Mouse (Mus musculus) midbrain, embryonic 10.5 days (tissue): Measurements from ENCODE around the gene Nr1i3. TPM values are rescaled to one million over a fixed set of nuclear protein-coding genes. Genes with fewer than 3 reads are reported as not detected.

Source experiments
- DNase-seq: peaks from one replicate; pipeline ENCODE4 v3.0.0-alpha.2; 2017; ENCODE audit warnings: low spot score
- H3K27ac ChIP-seq: fragments of 300-500 bp; sonication (generic); replicated peaks from 2 replicates; pipeline ENCODE4 v1.5.1; 2016; ENCODE audit warnings: mild to moderate bottlenecking
- H3K27me3 ChIP-seq: fragments of 300-500 bp; sonication (generic); 2 replicates; pipeline ENCODE4 v1.6.1; 2016; ENCODE audit warnings: low read depth, mild to moderate bottlenecking; ENCODE audit not compliant: poor library complexity, severe bottlenecking
- H3K36me3 ChIP-seq: fragments of 300-500 bp; sonication (generic); 2 replicates; pipeline ENCODE4 v1.6.1; 2016; ENCODE audit warnings: mild to moderate bottlenecking, moderate library complexity
- H3K4me1 ChIP-seq: fragments of 300-500 bp; sonication (generic); 2 replicates; pipeline ENCODE4 v1.6.1; 2016
- H3K4me3 ChIP-seq: fragments of 300-500 bp; sonication (generic); 2 replicates; pipeline ENCODE4 v1.5.1; 2016; ENCODE audit warnings: mild to moderate bottlenecking, moderate library complexity
- H3K9me3 ChIP-seq: fragments of 300-500 bp; sonication (generic); replicated peaks from 2 replicates; pipeline ENCODE4 v1.6.1; 2016; ENCODE audit warnings: mild to moderate bottlenecking
- WGBS: fragments of 180-500 bp; shearing (Covaris S2); methylation state at CpG from one replicate; pipeline ENCODE4 v1.1.7; 2016; 5-methylcytosine and 5-hydroxymethylcytosine counted together
- polyA plus RNA-seq: library from polyadenylated mRNA; unstranded; fragments of >200 nt; fragmentation: Nextera tagmentation; extraction: Ambion mirVana; gene quantifications from 2 replicates; pipeline ENCODE4 v1.2.1, GENCODE M21; 2016

The Nr1i3 gene
- 0.28 and 0.36 TPM in 2 replicates for polyA plus RNA-seq

DNA sequence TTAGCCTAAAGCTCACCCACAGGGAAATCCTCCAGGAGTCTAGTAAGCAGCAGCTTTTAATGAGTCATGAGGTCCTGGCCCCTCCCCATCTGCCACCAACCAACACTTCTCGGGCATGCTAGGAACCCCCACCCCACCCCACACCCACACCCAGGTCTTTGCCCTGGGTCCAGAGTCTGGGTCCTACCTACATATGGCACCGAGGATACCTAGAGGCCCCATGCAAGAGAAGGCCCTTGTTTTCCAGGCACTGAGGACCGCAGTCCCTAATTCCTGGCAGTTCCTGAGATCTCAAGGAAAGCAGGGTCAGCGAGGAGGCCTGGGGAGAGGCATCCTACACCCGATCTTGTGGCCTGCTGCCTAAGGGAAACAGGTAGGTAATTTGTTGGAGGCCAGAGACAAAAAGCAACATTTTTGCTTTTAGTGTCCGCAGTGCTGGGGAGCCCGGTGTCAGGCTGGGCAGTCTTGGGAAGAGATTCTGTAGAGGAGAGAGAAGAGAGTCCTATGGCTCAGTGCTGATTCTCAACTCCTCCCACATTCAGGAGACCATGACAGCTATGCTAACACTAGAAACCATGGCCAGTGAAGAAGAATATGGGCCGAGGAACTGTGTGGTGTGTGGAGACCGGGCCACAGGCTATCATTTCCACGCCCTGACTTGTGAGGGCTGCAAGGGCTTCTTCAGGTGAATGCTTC, at the start of gene Nr1i3:
Nr1i3 (plus strand) TSS at position 170 of the 696 bp plus-strand sequence.
- 72% methylated on average over 10 of the region's 10 CpGs for WGBS
- no peak for DNase-seq
- H3K27ac ChIP-seq, result 0 out of 2 replicates have a peak within 1 kb of the TSS, but pooled peaks have one; percentile 17

DNA sequence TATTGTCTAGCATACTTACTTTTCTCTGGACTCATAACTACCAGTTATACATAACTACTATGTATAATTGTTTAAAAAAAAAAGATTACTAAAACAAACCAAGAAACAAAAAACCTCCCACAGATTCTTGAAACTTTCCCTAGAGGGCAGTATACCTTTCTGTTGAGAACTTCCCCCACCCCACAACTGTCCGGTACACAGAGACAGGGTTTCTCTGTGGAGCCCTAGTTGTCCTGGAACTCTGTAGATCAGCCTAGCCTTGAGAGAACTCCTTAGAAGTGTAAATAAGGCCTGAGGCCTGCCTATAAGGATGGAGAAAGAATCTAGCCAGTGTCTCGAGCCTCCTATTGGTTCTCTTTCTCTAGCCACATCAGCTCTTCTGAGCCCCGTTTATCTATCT, 49.5 kb upstream of the Nr1i3 start:
- H3K36me3 ChIP-seq, result no peaks in the 10 kb centered on the region
- no peaks in the 10 kb centered on the region for H3K9me3 ChIP-seq
- no peak for DNase-seq
- H3K4me3 ChIP-seq, result no peak overlapping the region
- H3K4me1 ChIP-seq, result peaks cover 16% of the 10 kb centered on the region
- H3K27ac ChIP-seq, result 0 out of 2 replicates have a peak overlapping the region, but pooled peaks have one; percentile 7
- 42% methylated on average over 3 of the region's 3 CpGs for WGBS
- H3K27me3 ChIP-seq, result peaks cover 33% of the 10 kb centered on the region

More for the DNA sequence above, at the start of gene Nr1i3:
- Histone ChIP-seq H3K9me3 (no peaks in the 10 kb centered on the region), H3K4me1 (peaks cover 9% of the 10 kb centered on the region; the same call in 1 of the 2 replicates), H3K36me3 (peaks cover 12% of the 10 kb centered on the region), H3K27me3 (no peaks in the 10 kb centered on the region), H3K4me3 (no peak within 1 kb of the TSS)

DNA sequence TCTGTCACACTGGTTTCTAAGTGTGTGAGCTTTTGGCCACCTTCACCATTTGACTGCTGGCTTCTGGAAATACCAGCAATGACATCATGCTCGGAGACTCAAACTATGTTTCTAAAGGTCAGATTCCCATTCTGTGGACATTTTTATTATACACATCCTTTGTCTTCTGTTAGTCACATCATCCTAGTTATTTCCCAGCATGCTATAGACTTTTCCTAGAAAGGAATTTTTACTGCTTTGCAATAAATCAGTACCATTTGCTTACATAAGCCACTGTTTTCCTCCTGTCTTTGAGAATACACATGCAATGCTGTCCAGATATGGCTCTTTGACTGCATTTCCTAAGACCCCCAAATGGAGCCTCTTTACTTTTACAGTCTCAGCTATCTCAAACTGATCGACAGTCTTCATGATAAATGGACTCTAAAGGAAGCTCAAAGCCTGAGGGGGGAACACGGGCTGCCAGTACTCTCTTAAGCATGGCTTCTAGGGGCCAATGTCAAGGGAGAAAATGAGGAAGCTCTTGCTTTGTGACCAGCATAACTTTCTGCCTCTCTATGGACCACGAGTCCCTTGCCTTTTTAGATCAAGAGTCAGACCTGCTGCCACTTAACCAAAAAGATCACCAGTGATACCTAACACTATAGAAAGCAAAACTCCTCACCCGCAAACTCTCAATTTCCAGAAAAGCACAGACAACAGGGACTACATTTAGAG, 48.0 kb upstream of the Nr1i3 start:
- Histone ChIP-seq H3K27ac (no peak overlapping the region), H3K4me3 (no peak overlapping the region), H3K4me1 (peaks cover 5% of the 10 kb centered on the region), H3K27me3 (peaks cover 18% of the 10 kb centered on the region), H3K36me3 (no peaks in the 10 kb centered on the region), H3K9me3 (no peaks in the 10 kb centered on the region)
- no peak for DNase-seq
- WGBS, result 88% methylated on average over 5 of the region's 5 CpGs

DNA sequence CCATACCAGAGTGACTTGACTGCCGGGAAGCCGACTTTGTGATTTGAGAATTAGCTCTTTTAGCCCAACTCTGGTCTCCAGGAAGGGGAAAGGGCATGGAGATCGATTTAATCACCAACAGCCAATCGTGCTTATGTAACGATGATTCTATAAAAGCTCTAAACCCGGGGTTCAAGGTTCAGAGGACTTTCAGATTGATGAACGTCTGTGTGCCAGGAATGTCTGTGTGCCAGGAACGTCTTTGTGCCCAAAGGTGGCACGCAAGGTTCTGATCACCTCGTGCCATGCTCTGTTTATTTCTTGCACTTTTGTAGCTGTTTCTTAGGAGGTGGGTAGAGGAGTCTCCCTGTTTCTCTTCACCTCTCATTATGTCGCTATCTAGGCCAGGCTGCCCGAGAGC, 44.9 kb upstream of the Nr1i3 start:
- peaks cover 13% of the 10 kb centered on the region; the same call in 1 of the 2 replicates for H3K36me3 ChIP-seq
- 86% methylated on average over 12 of the region's 12 CpGs for WGBS
- H3K27me3 ChIP-seq, result no peaks in the 10 kb centered on the region
- no peak overlapping the region for H3K27ac ChIP-seq
- H3K4me3 ChIP-seq, result no peak overlapping the region
- H3K9me3 ChIP-seq, result no peaks in the 10 kb centered on the region
- H3K4me1 ChIP-seq, result peaks cover 5% of the 10 kb centered on the region; the same call in 1 of the 2 replicates
- no peak for DNase-seq

DNA sequence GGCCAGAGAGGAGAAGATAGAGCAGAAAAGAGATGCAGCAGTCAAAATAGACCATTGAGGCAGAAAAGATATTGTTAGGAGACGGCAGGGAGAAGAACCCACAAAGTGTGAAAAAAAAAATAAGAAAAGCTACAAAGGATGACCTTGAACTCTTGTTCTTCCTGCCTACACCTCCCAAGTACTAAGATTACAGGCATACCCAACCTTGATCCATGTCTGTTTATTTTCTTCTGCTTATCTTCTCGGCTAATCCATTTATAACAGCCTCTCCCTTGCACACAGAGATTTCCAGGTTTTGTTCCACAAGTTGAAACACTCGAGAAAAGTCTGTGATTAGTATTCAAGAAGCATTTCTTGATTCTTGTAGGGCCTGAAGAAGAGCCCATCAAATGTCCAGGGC, 43.9 kb upstream of the Nr1i3 start:
- DNase-seq, result no peak
- 55% methylated on average over 3 of the region's 3 CpGs for WGBS
- H3K9me3 ChIP-seq, result no peaks in the 10 kb centered on the region
- no peak overlapping the region for H3K4me3 ChIP-seq
- H3K4me1 ChIP-seq, result peaks cover 5% of the 10 kb centered on the region; the same call in 1 of the 2 replicates
- H3K27me3 ChIP-seq, result no peaks in the 10 kb centered on the region
- H3K36me3 ChIP-seq, result peaks cover 18% of the 10 kb centered on the region
- no peak overlapping the region for H3K27ac ChIP-seq

DNA sequence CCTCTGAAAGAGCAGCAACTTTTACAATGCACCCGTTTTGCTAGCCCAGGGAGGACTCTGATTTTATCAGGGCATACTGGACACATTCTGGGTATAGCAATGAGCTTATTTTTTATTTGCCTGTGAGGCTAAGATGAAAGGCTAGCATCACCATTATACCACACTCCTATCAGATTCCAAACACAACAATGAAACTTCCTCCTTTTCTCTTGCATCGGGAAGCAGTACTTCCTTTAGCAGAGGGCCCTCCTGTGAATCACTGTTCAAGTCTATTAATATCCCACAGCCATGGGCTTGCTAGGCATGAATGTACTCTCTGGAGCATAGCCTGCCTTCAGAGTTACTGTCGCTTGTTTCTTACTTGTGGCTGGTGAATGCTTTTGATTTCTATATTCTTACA, 42.6 kb upstream of the Nr1i3 start:
- no peak for DNase-seq
- Histone ChIP-seq H3K4me1 (peaks cover 5% of the 10 kb centered on the region; the same call in 1 of the 2 replicates), H3K36me3 (peaks cover 18% of the 10 kb centered on the region), H3K4me3 (no peak overlapping the region), H3K27me3 (no peaks in the 10 kb centered on the region), H3K27ac (no peak overlapping the region), H3K9me3 (no peaks in the 10 kb centered on the region)
- WGBS, result 65% methylated on average over 3 of the region's 3 CpGs

DNA sequence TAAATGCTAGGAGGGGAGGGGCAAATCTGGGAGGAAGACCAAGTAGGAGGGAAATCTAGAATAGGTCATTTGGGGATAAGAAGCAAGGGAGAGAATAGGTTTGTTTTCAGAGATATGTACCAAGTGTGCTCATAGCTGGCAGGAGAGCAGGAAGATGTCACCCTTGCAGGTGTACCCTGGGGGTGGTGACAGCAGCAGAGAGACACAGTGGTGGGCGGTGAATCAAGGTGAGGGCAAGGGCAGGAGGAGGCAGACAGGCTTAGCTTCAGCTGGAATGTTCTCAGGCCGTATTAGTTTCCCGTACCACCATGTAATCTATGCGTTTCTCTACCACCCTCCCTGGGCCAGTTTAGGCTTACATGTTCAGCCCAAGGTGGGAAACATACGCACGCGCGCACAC, 41.0 kb upstream of the Nr1i3 start:
- Histone ChIP-seq H3K4me3 (no peak overlapping the region), H3K36me3 (peaks cover 18% of the 10 kb centered on the region), H3K4me1 (peaks cover 5% of the 10 kb centered on the region; the same call in 1 of the 2 replicates), H3K27me3 (no peaks in the 10 kb centered on the region), H3K9me3 (no peaks in the 10 kb centered on the region), H3K27ac (no peak overlapping the region)
- 92% methylated on average over 8 of the region's 8 CpGs for WGBS
- no peak for DNase-seq

DNA sequence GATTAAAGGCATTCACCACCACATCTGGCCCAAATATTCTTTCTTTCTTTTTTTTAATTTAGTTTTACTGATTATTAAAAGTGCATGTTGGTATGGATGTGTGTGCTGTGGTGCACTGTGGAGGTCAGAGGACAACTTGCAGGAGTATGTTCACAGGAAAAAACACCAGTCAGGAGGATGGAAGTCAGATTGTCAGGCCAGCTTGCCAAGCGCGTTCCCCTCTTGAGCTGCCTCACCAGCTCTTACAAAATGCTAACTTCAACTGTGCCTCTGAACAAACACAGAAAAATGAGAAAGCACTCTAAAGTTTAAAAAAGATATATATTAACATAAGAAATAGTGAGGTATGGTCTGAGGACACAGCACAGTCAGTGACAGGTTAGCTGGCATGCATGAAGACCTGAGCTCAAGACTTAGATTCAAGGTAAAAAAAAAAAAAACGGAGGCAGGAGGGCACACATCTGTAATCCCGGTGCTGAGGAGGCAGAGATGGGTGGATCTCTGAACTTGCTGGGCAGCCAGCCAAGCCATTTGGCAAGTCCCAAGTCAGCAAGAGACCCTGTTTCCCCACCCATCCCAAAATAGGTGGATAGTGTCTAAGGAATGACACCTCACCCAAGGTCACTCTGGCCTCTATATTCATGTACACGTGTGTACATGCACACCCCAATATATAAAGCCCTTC, 34.1 kb upstream of the Nr1i3 start:
- Histone ChIP-seq H3K36me3 (no peaks in the 10 kb centered on the region), H3K9me3 (no peaks in the 10 kb centered on the region), H3K4me1 (no peaks in the 10 kb centered on the region), H3K27me3 (no peaks in the 10 kb centered on the region), H3K4me3 (no peak overlapping the region), H3K27ac (no peak overlapping the region)
- WGBS, result 85% methylated on average over 5 of the region's 5 CpGs
- DNase-seq, result no peak

DNA sequence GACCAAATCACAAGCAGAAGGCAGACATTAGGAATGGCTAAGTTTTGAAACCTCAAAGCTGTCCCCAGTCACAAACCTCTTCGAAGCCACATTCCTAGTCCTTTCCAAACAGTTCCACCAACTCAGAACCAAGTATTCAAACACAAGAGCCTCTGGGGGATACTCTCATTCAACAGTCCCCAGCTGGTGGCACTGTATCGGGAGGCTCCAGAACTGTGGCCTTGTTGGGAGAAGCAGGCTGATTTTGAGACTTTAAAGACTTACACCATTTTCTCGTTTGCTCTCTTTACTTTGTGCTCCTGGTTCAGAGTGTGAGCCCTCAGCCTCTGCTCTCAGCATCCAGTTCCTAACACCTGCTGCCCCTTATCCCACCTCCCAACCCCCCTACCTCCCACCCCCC, 30.7 kb upstream of the Nr1i3 start:
- Histone ChIP-seq H3K27ac (no peak overlapping the region), H3K27me3 (no peaks in the 10 kb centered on the region), H3K4me1 (peaks cover 29% of the 10 kb centered on the region), H3K36me3 (no peaks in the 10 kb centered on the region), H3K9me3 (no peaks in the 10 kb centered on the region), H3K4me3 (no peak overlapping the region)
- WGBS, result 80% methylated on average over 3 of the region's 3 CpGs
- no peak for DNase-seq

DNA sequence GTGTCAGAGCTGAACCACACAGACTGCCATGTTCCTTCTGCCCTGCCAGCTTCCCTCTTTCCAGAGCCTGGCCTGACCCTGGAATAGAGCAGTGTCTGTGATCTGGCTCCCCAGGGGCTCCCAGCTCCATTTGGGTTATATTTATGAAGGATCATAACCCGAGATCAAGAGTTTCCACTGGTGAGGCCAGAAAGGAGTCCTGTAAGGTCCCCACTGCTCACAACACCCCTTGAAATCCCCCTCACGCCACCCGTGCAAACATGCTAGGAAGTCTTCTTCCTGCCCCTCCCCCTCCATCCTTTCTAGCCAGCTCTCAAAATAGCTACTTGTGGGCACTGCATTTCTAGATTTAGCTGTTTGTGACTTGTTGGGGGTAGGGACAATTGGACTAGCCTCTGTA, 30.1 kb upstream of the Nr1i3 start:
- H3K27ac ChIP-seq, result no peak overlapping the region
- no peaks in the 10 kb centered on the region for H3K9me3 ChIP-seq
- H3K4me1 ChIP-seq, result peaks cover 35% of the 10 kb centered on the region
- DNase-seq, result no peak
- WGBS, result 67% methylated on average over 3 of the region's 3 CpGs
- no peaks in the 10 kb centered on the region for H3K36me3 ChIP-seq
- no peaks in the 10 kb centered on the region for H3K27me3 ChIP-seq
- H3K4me3 ChIP-seq, result no peak overlapping the region

DNA sequence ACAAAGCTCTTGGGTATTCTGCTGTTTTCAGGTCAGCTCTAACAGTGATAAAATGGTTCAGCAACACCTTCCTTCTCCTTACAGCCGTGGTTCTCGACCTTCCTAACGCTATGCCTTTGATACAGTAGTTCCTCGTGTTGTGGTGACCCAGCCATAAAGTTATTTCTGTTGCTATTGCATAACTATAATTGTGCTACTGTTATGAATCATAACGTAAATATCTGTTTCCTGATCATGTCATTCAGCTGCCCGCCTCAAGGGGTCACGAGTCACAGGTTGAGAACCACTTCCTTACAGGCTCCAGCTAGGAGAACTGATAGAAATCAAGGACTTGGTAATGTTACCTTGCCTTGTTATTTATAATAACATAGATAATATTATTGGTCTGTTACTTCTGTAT, 29.5 kb upstream of the Nr1i3 start:
- DNase-seq, result no peak
- Histone ChIP-seq H3K36me3 (no peaks in the 10 kb centered on the region), H3K4me1 (peaks cover 42% of the 10 kb centered on the region), H3K27me3 (0 out of 2 replicates have a peak, but pooled peaks cover 1% of the 10 kb centered on the region), H3K9me3 (no peaks in the 10 kb centered on the region), H3K27ac (no peak overlapping the region), H3K4me3 (no peak overlapping the region)
- WGBS, result 89% methylated on average over 7 of the region's 7 CpGs

DNA sequence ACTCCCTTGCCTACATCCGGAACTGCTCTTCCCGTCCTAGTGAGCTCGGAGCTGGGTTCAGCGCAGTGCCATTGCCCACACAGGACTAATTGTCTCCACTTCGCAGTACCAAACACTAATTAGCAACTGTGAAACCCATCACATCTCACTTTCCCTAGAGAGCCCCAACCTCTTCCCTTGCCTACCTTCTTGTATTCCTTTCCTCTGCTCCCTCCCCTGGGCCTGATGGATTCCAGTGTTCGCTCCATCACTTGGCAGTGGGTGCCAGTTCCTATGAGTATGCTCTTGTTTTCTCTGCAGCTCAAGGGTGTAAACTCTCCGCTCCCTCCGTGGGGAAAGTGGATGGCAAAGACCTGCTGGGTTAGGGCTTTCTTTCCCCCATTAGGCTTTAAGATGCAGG, 28.1 kb upstream of the Nr1i3 start:
- Histone ChIP-seq H3K9me3 (no peaks in the 10 kb centered on the region), H3K4me3 (no peak overlapping the region), H3K4me1 (peaks cover 48% of the 10 kb centered on the region), H3K27me3 (peaks cover 11% of the 10 kb centered on the region), H3K27ac (peak overlapping the region; percentile 82), H3K36me3 (no peaks in the 10 kb centered on the region)
- 74% methylated on average over 8 of the region's 8 CpGs for WGBS
- no peak for DNase-seq
